Mouse (Mus musculus): Measurements from ENCODE around the gene Exph5.

GRCm38 (mm10) chr9:53371339-53371738 is 69.9 kb downstream of the Exph5 start:
- TF ChIP-seq CTCF (IDR thresholded peaks at IDR 0.05; ENCODE audit: low read depth, low read length), result no peak
- no peak for TF ChIP-seq GATA1 (IDR thresholded peaks at IDR 0.05; ENCODE audit: borderline replicate concordance, low read length)
- TF ChIP-seq TAL1 (conservative IDR thresholded peaks at IDR 0.05; ENCODE audit: low read depth, low read length), result no peak
- TF ChIP-seq POLR2AphosphoS5 (IDR thresholded peaks at IDR 0.05; ENCODE audit: insufficient replicate concordance, low read depth, low read length), result no peak
- TF ChIP-seq GATA2 (IDR thresholded peaks at IDR 0.05; ENCODE audit: borderline replicate concordance, low read depth, low read length), result no peak
